Mouse (Mus musculus) heart, postnatal 0 days (tissue): ENCODE results near the gene Cfap97. TPM values are rescaled to one million over a fixed set of nuclear protein-coding genes. Genes with fewer than 3 reads are reported as not detected.
"Not testable (repeated sequence)": the region's sequence is repeated elsewhere in the genome, so short reads cannot be mapped to it uniquely, and the experiment has no call there.

Experiments used
- ATAC-seq: fragments of 200-750 bp; cut with Nextera tagmentation; 2 replicates; pipeline ENCODE4 v1.8.0; 2017; ENCODE audit warnings: low read depth, moderate number of reproducible peaks, moderate library complexity; ENCODE audit not compliant: insufficient read depth
- DNase-seq: peaks from one replicate; pipeline ENCODE4 v3.0.0-alpha.2; 2016; ENCODE audit warnings: low spot score
- H3K27ac ChIP-seq: fragments of 300-500 bp; sonication (generic); 2 replicates; pipeline ENCODE4 v1.5.1; 2014; ENCODE audit warnings: low read depth, mild to moderate bottlenecking
- H3K27me3 ChIP-seq: fragments of 300-500 bp; sonication (generic); 2 replicates; pipeline ENCODE4 v1.6.1; 2014; ENCODE audit warnings: low read length, mixed read lengths; ENCODE audit not compliant: control insufficient read depth, insufficient read depth
- H3K36me3 ChIP-seq: fragments of 300-500 bp; sonication (generic); replicated peaks from 2 replicates; pipeline ENCODE4 v1.6.1; 2014; ENCODE audit warnings: low read length, mixed read lengths; ENCODE audit not compliant: control insufficient read depth, insufficient read depth
- H3K4me1 ChIP-seq: fragments of 300-500 bp; sonication (generic); 2 replicates; pipeline ENCODE4 v1.6.1; 2014; ENCODE audit warnings: antibody characterized with exemption; ENCODE audit not compliant: control insufficient read depth, insufficient read depth
- H3K4me2 ChIP-seq: fragments of 300-500 bp; sonication (generic); 2 replicates; pipeline ENCODE4 v1.6.1; 2014; ENCODE audit warnings: low read depth, mild to moderate bottlenecking, low read length, moderate library complexity
- H3K4me3 ChIP-seq: fragments of 300-500 bp; sonication (generic); 2 replicates; pipeline ENCODE4 v1.5.1; 2014; ENCODE audit warnings: low read depth, low read length
- H3K9ac ChIP-seq: fragments of 300-500 bp; sonication (generic); replicated peaks from 2 replicates; pipeline ENCODE4 v1.6.1; 2014; ENCODE audit warnings: low read depth, low read length, mixed read lengths
- H3K9me3 ChIP-seq: fragments of 300-500 bp; sonication (generic); replicated peaks from 2 replicates; pipeline ENCODE4 v1.6.1; 2016; ENCODE audit warnings: low read length; ENCODE audit not compliant: control insufficient read depth
- CTCF ChIP-seq: IDR thresholded peaks from 2 replicates; pipeline ENCODE4 v1.5.1; 2016; ENCODE audit warnings: antibody characterized with exemption, control low read depth, low read depth
- EP300 ChIP-seq: IDR thresholded peaks from 2 replicates; pipeline ENCODE4 v1.6.1; 2016; ENCODE audit warnings: antibody characterized with exemption, low read depth
- WGBS: fragments of 180-500 bp; shearing (Covaris S2); extraction: QIAGEN DNeasy Blood & Tissue Kit; methylation state at CpG from one replicate; pipeline ENCODE4 v1.1.7; 2014; 5-methylcytosine and 5-hydroxymethylcytosine counted together
- polyA plus RNA-seq: library from polyadenylated mRNA; unstranded; fragments of >200 nt; fragmentation: Nextera tagmentation; extraction: Ambion mirVana; gene quantifications from 2 replicates; pipeline ENCODE4 v1.2.1, GENCODE M21; 2015
- total RNA-seq: library from RNA; depleted of rRNA; stranded (reverse); fragments of >200 nt; gene quantifications from 2 replicates; pipeline ENCODE4 v1.2.3, GENCODE M21; 2014; ENCODE audit warnings: low replicate concordance

The Cfap97 gene
- total and polyA plus RNA-seq, 2 experiments from 2014 or later, result 14.8 to 22.0 TPM

DNA sequence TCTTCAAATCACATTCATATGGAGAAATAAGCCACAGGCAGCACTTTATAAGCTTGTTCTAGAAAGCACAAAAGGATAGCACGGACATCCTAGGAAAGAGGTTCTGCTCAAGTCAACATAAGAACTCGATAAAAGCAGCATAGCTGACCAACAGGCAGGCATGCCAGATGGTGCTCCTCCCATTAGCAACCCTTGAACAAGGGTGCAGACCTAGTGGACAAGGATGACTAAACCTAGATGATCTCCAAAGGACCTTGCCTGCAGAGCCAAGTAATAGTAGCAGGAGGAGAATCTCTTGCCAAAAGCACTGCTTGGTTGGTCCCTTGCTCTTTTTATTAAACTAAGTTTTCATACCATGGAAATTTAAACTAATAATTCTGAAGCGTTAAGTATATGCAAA, 32.4 kb upstream of the Cfap97 start:
- TF ChIP-seq EP300 (no peak), CTCF (no peak)
- no peak for ATAC-seq
- H3K27me3 ChIP-seq, result no peaks in the 10 kb centered on the region
- H3K9me3 ChIP-seq, result no peaks in the 10 kb centered on the region
- no peak overlapping the region for H3K9ac ChIP-seq
- no peaks in the 10 kb centered on the region for H3K4me1 ChIP-seq
- H3K27ac ChIP-seq, result no peak overlapping the region
- no peak for DNase-seq
- no peak overlapping the region for H3K4me3 ChIP-seq
- H3K36me3 ChIP-seq, result peaks cover 17% of the 10 kb centered on the region
- no peak overlapping the region for H3K4me2 ChIP-seq
- WGBS, result 93% methylated on average over 3 of the region's 3 CpGs

DNA sequence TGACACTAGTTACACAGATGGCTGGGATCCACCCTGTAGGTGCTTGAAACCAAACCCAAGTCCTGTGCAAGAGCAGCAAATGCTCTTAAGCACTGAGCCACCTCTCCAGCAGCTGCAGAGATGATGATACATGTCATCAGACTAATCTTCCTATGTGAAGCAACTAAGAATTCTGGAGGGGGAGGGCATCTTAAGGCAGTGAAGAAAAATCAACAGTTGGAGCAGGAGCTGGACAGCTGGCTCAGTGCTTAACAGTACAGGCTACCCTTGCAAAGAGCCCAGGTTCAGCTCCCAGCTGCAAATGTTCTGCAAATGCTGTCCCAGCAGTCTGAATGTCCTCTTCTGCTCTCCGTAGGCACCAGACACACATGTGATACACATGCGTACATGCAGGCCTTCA, 29.1 kb upstream of the Cfap97 start:
- no peak overlapping the region for H3K4me3 ChIP-seq
- DNase-seq (no peak), ATAC-seq (no peak)
- TF ChIP-seq EP300, result no peak
- TF ChIP-seq CTCF, result no peak
- no peaks in the 10 kb centered on the region for H3K27me3 ChIP-seq
- H3K27ac ChIP-seq, result no peak overlapping the region
- H3K4me2 ChIP-seq, result no peak overlapping the region
- peaks cover 9% of the 10 kb centered on the region; the same call in 1 of the 2 replicates for H3K36me3 ChIP-seq
- WGBS, result 93% methylated on average over 2 of the region's 2 CpGs
- H3K9ac ChIP-seq, result no peak overlapping the region
- H3K4me1 ChIP-seq, result no peaks in the 10 kb centered on the region
- H3K9me3 ChIP-seq, result no peaks in the 10 kb centered on the region

DNA sequence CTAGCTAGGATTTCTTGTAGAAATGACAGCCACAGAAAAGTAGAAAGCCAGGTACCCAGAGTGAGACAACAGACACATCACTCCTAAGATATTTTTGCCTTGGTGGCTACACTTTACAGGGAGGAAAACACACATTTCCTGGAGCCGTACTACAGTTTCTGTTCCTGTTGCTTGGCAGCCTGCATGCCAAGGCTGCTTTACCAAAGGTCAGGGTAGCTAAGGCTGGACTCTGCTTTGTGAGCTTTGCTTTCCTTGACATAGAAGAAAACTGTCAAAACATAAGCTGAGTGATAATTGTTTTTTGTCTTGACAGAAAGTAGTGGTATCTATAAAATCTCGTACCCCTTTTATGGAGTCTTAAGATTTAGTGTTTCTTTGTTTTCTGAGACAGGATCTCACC, 21.1 kb upstream of the Cfap97 start:
- Histone ChIP-seq H3K9me3 (no peaks in the 10 kb centered on the region; the same call in 1 of the 2 replicates), H3K36me3 (no peaks in the 10 kb centered on the region), H3K4me1 (no peaks in the 10 kb centered on the region), H3K27me3 (no peaks in the 10 kb centered on the region), H3K4me2 (no peak overlapping the region), H3K9ac (no peak overlapping the region), H3K27ac (no peak overlapping the region), H3K4me3 (no peak overlapping the region)
- DNase-seq (no peak), ATAC-seq (no peak)
- TF ChIP-seq CTCF (no peak), EP300 (no peak)
- WGBS, result 57% methylated on average over 2 of the region's 2 CpGs

DNA sequence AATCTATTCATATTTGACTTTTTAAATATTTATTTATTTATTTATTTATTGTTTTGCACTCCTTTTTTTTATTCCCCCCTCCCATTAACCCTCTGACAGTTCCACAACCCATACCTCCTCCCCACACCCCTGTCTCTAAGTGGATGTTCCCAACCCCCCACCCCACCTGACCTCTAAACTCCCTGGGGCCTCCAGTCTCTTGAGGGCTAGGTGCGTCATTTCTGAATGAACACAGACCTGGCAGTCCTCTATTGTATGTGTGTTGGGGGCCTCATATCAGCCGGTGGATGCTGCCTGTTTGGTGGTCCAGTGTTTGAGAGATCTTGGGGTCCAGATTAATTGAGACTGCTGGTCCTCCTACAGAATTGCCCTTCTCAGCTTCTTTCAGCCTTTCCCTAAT, 16.0 kb upstream of the Cfap97 start:
- not testable (repeated sequence) for H3K4me3 ChIP-seq, H3K9me3 ChIP-seq, H3K27me3 ChIP-seq, H3K4me1 ChIP-seq, ATAC-seq, H3K4me2 ChIP-seq, H3K27ac ChIP-seq, DNase-seq, H3K9ac ChIP-seq, H3K36me3 ChIP-seq
- WGBS, result 86% methylated on average over 2 of the region's 2 CpGs

DNA sequence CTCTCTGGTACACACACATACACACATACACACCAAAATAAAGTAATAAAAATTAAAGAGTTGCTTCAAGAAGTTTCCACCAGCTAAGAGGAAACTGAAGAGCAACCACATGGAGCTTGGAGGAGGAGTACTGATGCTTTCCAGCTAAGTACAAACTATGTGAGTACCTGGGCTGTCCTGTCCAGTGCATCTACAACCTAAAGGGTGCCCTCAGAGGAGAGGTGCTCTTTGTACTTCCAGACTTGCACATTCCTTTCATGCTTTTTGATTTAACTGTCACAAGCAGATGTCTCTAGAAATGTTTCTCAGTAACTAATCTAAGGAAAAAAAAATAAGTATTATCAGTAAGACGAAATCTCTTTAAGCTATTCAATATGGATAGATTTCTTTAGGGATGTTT, 14.2 kb upstream of the Cfap97 start:
- Histone ChIP-seq H3K4me1 (peaks cover 6% of the 10 kb centered on the region; the same call in 1 of the 2 replicates), H3K9ac (no peak overlapping the region), H3K27ac (no peak overlapping the region), H3K4me2 (no peak overlapping the region), H3K27me3 (no peaks in the 10 kb centered on the region), H3K36me3 (no peaks in the 10 kb centered on the region), H3K4me3 (no peak overlapping the region), H3K9me3 (no peaks in the 10 kb centered on the region; the same call in 1 of the 2 replicates)
- 74% methylated on average over 1 of the region's 1 CpGs for WGBS
- TF ChIP-seq CTCF, result no peak
- TF ChIP-seq EP300, result no peak
- ATAC-seq (no peak), DNase-seq (no peak)

DNA sequence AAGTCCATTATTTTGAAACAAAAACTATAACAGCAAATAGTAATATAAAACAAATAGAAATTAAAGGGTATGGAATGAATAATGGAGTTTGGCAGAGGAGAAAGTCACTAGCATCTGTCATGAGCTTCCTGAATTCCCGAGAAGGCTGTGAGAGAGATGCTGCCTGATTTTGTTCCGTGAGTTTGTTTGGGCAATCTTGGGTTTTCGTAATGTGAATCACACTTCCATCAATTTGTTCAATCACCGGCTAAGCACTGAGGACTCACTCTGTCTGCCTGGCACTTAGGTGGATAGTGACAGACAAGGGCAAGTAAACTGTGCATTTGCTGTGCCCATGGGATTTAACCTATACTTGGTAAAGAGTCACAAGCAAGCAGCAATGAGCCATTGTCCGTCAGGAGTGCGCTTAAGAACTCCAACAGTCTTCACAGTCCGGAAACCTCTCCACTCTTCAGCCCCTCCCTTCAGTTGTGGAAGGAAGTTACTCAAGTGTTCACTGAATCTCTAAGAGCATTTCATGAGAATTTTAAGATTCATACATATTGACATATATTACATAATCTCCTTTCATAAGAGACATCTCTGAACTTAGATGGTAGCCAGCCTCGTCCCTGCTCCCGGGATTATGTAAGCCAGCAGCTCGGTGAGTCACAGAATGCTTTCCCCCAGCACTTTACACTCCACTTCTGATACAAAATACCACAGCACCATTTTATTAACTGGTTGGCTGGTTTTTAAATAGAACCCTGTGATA, 13.6 kb upstream of the Cfap97 start:
- ATAC-seq (no peak), DNase-seq (no peak)
- TF ChIP-seq EP300 (no peak), CTCF (no peak)
- Histone ChIP-seq H3K4me1 (peaks cover 6% of the 10 kb centered on the region; the same call in 1 of the 2 replicates), H3K9me3 (no peaks in the 10 kb centered on the region; the same call in 1 of the 2 replicates), H3K27ac (no peak overlapping the region), H3K4me3 (no peak overlapping the region), H3K9ac (no peak overlapping the region), H3K36me3 (no peaks in the 10 kb centered on the region), H3K27me3 (no peaks in the 10 kb centered on the region), H3K4me2 (no peak overlapping the region)
- WGBS, result 66% methylated on average over 10 of the region's 10 CpGs
